Mouse (Mus musculus): Measurements from ENCODE around the gene Klf1.

DNA sequence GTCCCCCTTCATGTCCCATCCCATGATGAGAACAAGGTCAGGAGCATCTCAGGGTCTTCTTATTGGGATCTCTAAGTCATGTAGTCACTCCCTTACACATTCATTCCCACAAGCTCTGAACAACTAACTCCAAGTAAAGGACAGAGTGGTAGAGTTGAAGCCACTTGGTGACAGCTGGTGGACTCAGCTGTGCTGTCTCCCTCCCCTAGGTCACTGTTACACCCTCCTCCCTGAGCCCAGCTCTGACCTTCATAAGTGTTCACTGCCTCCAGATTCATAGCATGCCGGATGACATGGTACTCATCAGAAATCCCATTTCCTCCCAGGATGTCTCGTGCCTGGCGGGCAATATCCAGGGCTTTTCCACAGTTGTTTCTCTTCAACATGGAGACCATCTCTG, 13.4 kb upstream of the Klf1 start:
- TF ChIP-seq CTCF (IDR thresholded peaks at IDR 0.05; ENCODE audit: low read depth) = no peak
- no peak for TF ChIP-seq EP300 (IDR thresholded peaks at IDR 0.05; ENCODE audit: low read depth)
